Comparison of ENCODE assay signal across 9 mouse cellular contexts in the genomic region with DNA sequence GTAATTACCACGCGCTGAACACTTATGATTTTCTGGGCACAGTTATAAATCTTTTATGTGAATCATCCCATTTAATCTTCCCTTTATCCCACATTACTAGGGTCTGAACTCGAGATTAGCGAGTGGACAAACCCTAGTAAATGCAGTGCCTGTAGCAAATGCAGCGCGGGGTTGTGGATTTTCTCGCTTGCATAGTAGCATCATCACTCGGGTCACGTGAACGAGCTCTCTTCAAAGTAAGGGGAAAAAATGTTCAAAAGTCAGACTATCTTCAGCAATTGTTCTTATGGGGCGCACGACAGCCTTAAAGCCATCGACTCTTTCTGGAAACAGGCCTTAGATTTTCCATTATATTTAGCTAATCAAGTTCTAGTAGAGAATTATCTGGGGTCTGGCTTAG. TPM values are rescaled to one million over a fixed set of nuclear protein-coding genes. Genes with fewer than 3 reads are reported as not detected.
DNase-seq lines count a peak whose midpoint lies in the region; ATAC-seq and TF ChIP-seq lines count a peak whose summit lies in the region.
"Had no signal": no experiment of that assay in that cellular context is flagged by ENCODE, and none has a peak within 500 bp of the region (broad histone marks: within the 10 kb centered on the region; RNA-seq: fewer than 3 reads in every experiment).

No protein-coding gene starts in this region.

- peaks cover 14% of the 10 kb centered on the region for H3K36me3 ChIP-seq in megakaryocyte, embryonic 14.5 days (replicated peaks; ENCODE audit: low read length)
- peaks cover 14% of the 10 kb centered on the region for H3K36me3 ChIP-seq in liver, embryonic 12.5 days
- H3K36me3 ChIP-seq in stomach, postnatal 0 days (ENCODE audit: control insufficient read depth, insufficient read depth, low read length) = no peaks in the 10 kb centered on the region

- no peak for TF ChIP-seq CTCF in stomach, postnatal 0 days (IDR thresholded peaks at IDR 0.05; ENCODE audit: low read depth)

- H3K27ac ChIP-seq in liver, embryonic 12.5 days = no peak overlapping the region
- no peak overlapping the region for H3K27ac ChIP-seq in stomach, postnatal 0 days (replicated peaks)

- ATAC-seq in CD4-positive, CD25-positive, alpha-beta regulatory T cell, adult 4 months = no peak
- no peak for ATAC-seq in megakaryocyte, adult 5-6 weeks (ENCODE audit: poor library complexity, severe bottlenecking)
- ATAC-seq in liver, embryonic 12.5 days = no peak
- no peak for ATAC-seq in stomach, postnatal 0 days (ENCODE audit: low FRiP score, low TSS enrichment)

- 72% methylated on average over 13 of the region's 13 CpGs for WGBS in liver, embryonic 12.5 days (ENCODE audit: insufficient replicate concordance)
- 76% methylated on average over 13 of the region's 13 CpGs for WGBS in stomach, postnatal 0 days

- H3K9me3 ChIP-seq in megakaryocyte, embryonic 14.5 days = no peaks in the 10 kb centered on the region
- H3K9me3 ChIP-seq in liver, embryonic 12.5 days (replicated peaks) = no peaks in the 10 kb centered on the region
- H3K9me3 ChIP-seq in stomach, postnatal 0 days (ENCODE audit: control insufficient read depth, low read length) = no peaks in the 10 kb centered on the region

- H3K4me1 ChIP-seq in megakaryocyte, embryonic 14.5 days = peaks cover 30% of the 10 kb centered on the region
- peaks cover 30% of the 10 kb centered on the region for H3K4me1 ChIP-seq in liver, embryonic 12.5 days
- H3K4me1 ChIP-seq in stomach, postnatal 0 days (replicated peaks; ENCODE audit: control insufficient read depth, insufficient read depth) = no peaks in the 10 kb centered on the region; the same call in 1 of the 2 replicates

- peak overlapping the region; percentile 88 for H3K4me2 ChIP-seq in liver, embryonic 12.5 days
- peak overlapping the region; percentile 72; the same call in 1 of the 2 replicates for H3K4me2 ChIP-seq in stomach, postnatal 0 days (replicated peaks; ENCODE audit: low read depth)

- no peak for TF ChIP-seq EP300 in stomach, postnatal 0 days (optimal IDR thresholded peaks at IDR 0.05)

- no peaks in the 10 kb centered on the region for H3K27me3 ChIP-seq in megakaryocyte, embryonic 14.5 days (replicated peaks)
- no peaks in the 10 kb centered on the region for H3K27me3 ChIP-seq in liver, embryonic 12.5 days (replicated peaks)
- no peaks in the 10 kb centered on the region for H3K27me3 ChIP-seq in stomach, postnatal 0 days (ENCODE audit: control insufficient read depth, insufficient read depth, low read length)

- H3K9ac ChIP-seq in liver, embryonic 12.5 days = peak overlapping the region; percentile 84
- H3K9ac ChIP-seq in stomach, postnatal 0 days (ENCODE audit: low read length) = peak overlapping the region; percentile 87

- peak; percentile 20 for DNase-seq in CD4-positive, CD25-positive, alpha-beta regulatory T cell, adult 2 months (ENCODE audit: low read depth, low spot score)
- no peak for DNase-seq in stomach, postnatal 0 days (ENCODE audit: low spot score)
- DNase-seq in ovary, postnatal 10 days (ENCODE audit: low spot score) = no peak
- no peak for DNase-seq in adrenal gland, postnatal 36 days
- DNase-seq: gastrocnemius, postnatal 25 days had no signal

- peak overlapping the region; percentile 98 for H3K4me3 ChIP-seq in megakaryocyte, embryonic 14.5 days (replicated peaks)
- peak overlapping the region; percentile 89 for H3K4me3 ChIP-seq in liver, embryonic 12.5 days
- H3K4me3 ChIP-seq in stomach, postnatal 0 days (ENCODE audit: low read depth, low read length) = peak overlapping the region; percentile 90; the same call in 1 of the 2 replicates

RNA-seq across cellular contexts. Expression of a gene that starts 1.0 kb away (rescaled TPM):
- 10 to 100 TPM; 45.1 to 46.5 TPM for polyA plus RNA-seq in CD4-positive, CD25-positive, alpha-beta regulatory T cell, adult 4 months (2017; shearing (Covaris generic))
- 12.7 and 15.1 TPM in 2 replicates for polyA plus RNA-seq in megakaryocyte, embryonic 14.5 days (2012; ENCODE audit: insufficient read depth, low replicate concordance)
- total RNA-seq in megakaryocyte, adult 5-6 weeks (2015) = 35.5 and 39.5 TPM in 2 replicates
- total RNA-seq in megakaryocyte, adult 5-6 weeks (2017) = 59.1 and 60.7 TPM in 2 replicates
- 37.7 and 41.3 TPM in 2 replicates for polyA plus RNA-seq in liver, embryonic 12.5 days (2016; fragmentation: Nextera tagmentation; extraction: Ambion mirVana)
- polyA plus RNA-seq in stomach, postnatal 0 days (2015; fragmentation: Nextera tagmentation; extraction: Ambion mirVana) = 35.7 TPM in 2 replicates
- 10 to 100 TPM; 39.2 to 47.6 TPM for total RNA-seq in adrenal gland, postnatal 36 days (2021)

RNA-seq across cellular contexts. Expression of a gene that starts 43.3 kb away (rescaled TPM):
- 10 to 100 TPM; 74.0 to 81.7 TPM for polyA plus RNA-seq in CD4-positive, CD25-positive, alpha-beta regulatory T cell, adult 4 months (2017; shearing (Covaris generic))
- polyA plus RNA-seq in megakaryocyte, embryonic 14.5 days (2012; ENCODE audit: insufficient read depth, low replicate concordance) = 4.9 and 10.3 TPM in 2 replicates
- 79.5 and 98.1 TPM in 2 replicates for total RNA-seq in megakaryocyte, adult 5-6 weeks (2015)
- 120 and 124 TPM in 2 replicates for total RNA-seq in megakaryocyte, adult 5-6 weeks (2017)
- polyA plus RNA-seq in liver, embryonic 12.5 days (2016; fragmentation: Nextera tagmentation; extraction: Ambion mirVana) = 26.0 and 29.1 TPM in 2 replicates
- polyA plus RNA-seq in stomach, postnatal 0 days (2015; fragmentation: Nextera tagmentation; extraction: Ambion mirVana) = 50.9 and 53.9 TPM in 2 replicates
- 100 to 1,000 TPM in 1 of 2 experiments, 10 to 100 TPM in 1; 71.3 to 102 TPM for total RNA-seq in adrenal gland, postnatal 36 days (2021)

RNA-seq across cellular contexts. Expression of a gene that starts 47.7 kb away (rescaled TPM):
- 10 to 100 TPM; 23.9 to 24.1 TPM for polyA plus RNA-seq in CD4-positive, CD25-positive, alpha-beta regulatory T cell, adult 4 months (2017; shearing (Covaris generic))
- 7.8 and 9.6 TPM in 2 replicates for polyA plus RNA-seq in megakaryocyte, embryonic 14.5 days (2012; ENCODE audit: insufficient read depth, low replicate concordance)
- 14.3 and 14.7 TPM in 2 replicates for total RNA-seq in megakaryocyte, adult 5-6 weeks (2015)
- 26.8 and 33.3 TPM in 2 replicates for total RNA-seq in megakaryocyte, adult 5-6 weeks (2017)
- 35.8 and 38.9 TPM in 2 replicates for polyA plus RNA-seq in liver, embryonic 12.5 days (2016; fragmentation: Nextera tagmentation; extraction: Ambion mirVana)
- polyA plus RNA-seq in stomach, postnatal 0 days (2015; fragmentation: Nextera tagmentation; extraction: Ambion mirVana) = 24.4 and 26.4 TPM in 2 replicates
- total RNA-seq in adrenal gland, postnatal 36 days (2021) = 10 to 100 TPM; 34.0 to 34.4 TPM
